7 mouse cellular contexts compared by ENCODE assay signal in genomic region chr3:84815461-84815860, GRCm38 (mm10). TPM values are rescaled to one million over a fixed set of nuclear protein-coding genes. Genes with fewer than 3 reads are reported as not detected.
DNase-seq lines count a peak whose midpoint lies in the region; ATAC-seq and TF ChIP-seq lines count a peak whose summit lies in the region.

No protein-coding gene starts in this region.

- intact Hi-C loops in gastrocnemius, postnatal 14 days (cut with DNase I; ENCODE audit: low total_unique reads): no loop called here

- peak overlapping the region; percentile 84 for H3K9ac ChIP-seq in intestine, embryonic 14.5 days (ENCODE audit: low read length)
- H3K9ac ChIP-seq in limb, embryonic 11.5 days (ENCODE audit: low read length): peak overlapping the region; percentile 85
- H3K9ac ChIP-seq in midbrain, embryonic 11.5 days (ENCODE audit: low read length): peak overlapping the region; percentile 90

- DNase-seq in adrenal gland, adult (ENCODE audit: inconsistent age in 2 of 2, low spot score in 1 of 2): peak; percentile 46 to 77
- DNase-seq in gastrocnemius, postnatal 14 days: peak; percentile 31
- peak; percentile 72 for DNase-seq in intestine, embryonic 14.5 days (ENCODE audit: low spot score)
- DNase-seq in limb, embryonic 11.5 days (ENCODE audit: low spot score): peak; percentile 50
- DNase-seq in midbrain, embryonic 11.5 days (ENCODE audit: low spot score, missing footprints): peak; percentile 91
- peak; percentile 56 to 58 for DNase-seq in spleen, adult 18-20 months

- no peaks in the 10 kb centered on the region for H3K9me3 ChIP-seq in intestine, embryonic 14.5 days (ENCODE audit: control insufficient read depth, low read length)
- H3K9me3 ChIP-seq in limb, embryonic 11.5 days (ENCODE audit: control insufficient read depth, low read length): no peaks in the 10 kb centered on the region
- H3K9me3 ChIP-seq in midbrain, embryonic 11.5 days (ENCODE audit: control insufficient read depth, low read length): no peaks in the 10 kb centered on the region

- WGBS in intestine, embryonic 14.5 days: under 1% methylated on average over 29 of the region's 29 CpGs
- under 1% methylated on average over 29 of the region's 29 CpGs for WGBS in limb, embryonic 11.5 days
- WGBS in midbrain, embryonic 11.5 days: under 1% methylated on average over 29 of the region's 29 CpGs

- peak overlapping the region; percentile 77 for H3K4me3 ChIP-seq in cortical plate, adult 2 months (ENCODE audit: insufficient read depth, low read length)
- H3K4me3 ChIP-seq in intestine, embryonic 14.5 days (ENCODE audit: low read depth, low read length): peak overlapping the region; percentile 90
- H3K4me3 ChIP-seq in limb, embryonic 11.5 days (ENCODE audit: low read depth, low read length): peak overlapping the region; percentile 97
- peak overlapping the region; percentile 71 for H3K4me3 ChIP-seq in midbrain, embryonic 11.5 days (ENCODE audit: low read depth, low read length)

- H3K36me3 ChIP-seq in intestine, embryonic 14.5 days (ENCODE audit: control insufficient read depth, insufficient read depth, low read length): 0 out of 2 replicates have a peak, but pooled peaks cover 3% of the 10 kb centered on the region
- H3K36me3 ChIP-seq in limb, embryonic 11.5 days (ENCODE audit: control insufficient read depth, insufficient read depth, low read length): no peaks in the 10 kb centered on the region
- no peaks in the 10 kb centered on the region for H3K36me3 ChIP-seq in midbrain, embryonic 11.5 days (ENCODE audit: control insufficient read depth, insufficient read depth, low read length)

- TF ChIP-seq CTCF in cortical plate, adult 2 months (IDR thresholded peaks at IDR 0.05; ENCODE audit: extremely low read depth, insufficient read depth, low read length): no peak

- H3K4me2 ChIP-seq in intestine, embryonic 14.5 days (ENCODE audit: low read length): peak overlapping the region; percentile 87
- peak overlapping the region; percentile 100 for H3K4me2 ChIP-seq in limb, embryonic 11.5 days (ENCODE audit: low read depth, severe bottlenecking)
- H3K4me2 ChIP-seq in midbrain, embryonic 11.5 days: peak overlapping the region; percentile 99

- no peak for ATAC-seq in intestine, embryonic 14.5 days (replicated peaks; ENCODE audit: low FRiP score, low TSS enrichment, low read depth)
- ATAC-seq in limb, embryonic 11.5 days (ENCODE audit: insufficient number of reproducible peaks, low FRiP score, low TSS enrichment, low read depth): no peak
- ATAC-seq in midbrain, embryonic 11.5 days (ENCODE audit: low FRiP score): 0 out of 2 replicates have a peak, but pooled peaks have one; percentile 1

- H3K4me1 ChIP-seq in cortical plate, adult 2 months (ENCODE audit: control insufficient read depth, insufficient read depth, low read length): no peaks in the 10 kb centered on the region; the same call in 1 of the 2 replicates
- H3K4me1 ChIP-seq in intestine, embryonic 14.5 days (replicated peaks; ENCODE audit: control insufficient read depth, insufficient read depth, low read length): peaks cover 19% of the 10 kb centered on the region
- H3K4me1 ChIP-seq in limb, embryonic 11.5 days (ENCODE audit: control insufficient read depth, insufficient read depth, low read length): peaks cover 12% of the 10 kb centered on the region; the same call in 1 of the 2 replicates
- peaks cover 17% of the 10 kb centered on the region for H3K4me1 ChIP-seq in midbrain, embryonic 11.5 days (ENCODE audit: control insufficient read depth, insufficient read depth, low read length)

- H3K27me3 ChIP-seq in intestine, embryonic 14.5 days (replicated peaks; ENCODE audit: control insufficient read depth, insufficient read depth, low read length): no peaks in the 10 kb centered on the region
- no peaks in the 10 kb centered on the region for H3K27me3 ChIP-seq in limb, embryonic 11.5 days (ENCODE audit: control insufficient read depth, insufficient read depth, low read length)
- H3K27me3 ChIP-seq in midbrain, embryonic 11.5 days (ENCODE audit: control insufficient read depth, insufficient read depth, low read length): no peaks in the 10 kb centered on the region

- no peak for TF ChIP-seq POLR2A in cortical plate, adult 2 months (IDR thresholded peaks at IDR 0.05; ENCODE audit: extremely low read depth, insufficient read depth, low read length)

- H3K27ac ChIP-seq in cortical plate, adult 2 months (ENCODE audit: insufficient read depth, low read length): no peak overlapping the region
- H3K27ac ChIP-seq in intestine, embryonic 14.5 days (ENCODE audit: low read depth): peak overlapping the region; percentile 96
- H3K27ac ChIP-seq in limb, embryonic 11.5 days (replicated peaks; ENCODE audit: low read depth, low read length): no peak overlapping the region
- peak overlapping the region; percentile 91; the same call in 1 of the 2 replicates for H3K27ac ChIP-seq in midbrain, embryonic 11.5 days (ENCODE audit: low read depth, low read length)

RNA-seq across cellular contexts. Expression of gene Fbxw7, which starts 0.4 kb away (rescaled TPM):
- polyA plus RNA-seq in cortical plate, adult 2 months (2012; rRNA removed): 167 and 180 TPM in 2 replicates
- 10 to 100 TPM; 20.2 to 35.4 TPM for total RNA-seq in gastrocnemius, postnatal 14 days (2021)
- 11.7 and 12.7 TPM in 2 replicates for polyA plus RNA-seq in intestine, embryonic 14.5 days (2014; fragmentation: Nextera tagmentation; extraction: Ambion mirVana)
- 8.5 and 9.5 TPM in 2 replicates for polyA plus RNA-seq in limb, embryonic 11.5 days (2014; fragmentation: Nextera tagmentation; extraction: Ambion mirVana)
- polyA plus RNA-seq in midbrain, embryonic 11.5 days (2014; fragmentation: Nextera tagmentation; extraction: Ambion mirVana): 15.5 and 18.4 TPM in 2 replicates

Comparison
In these comparisons a context has a peak if more than half of its experiments do, and no peak if none do; other contexts are left out.
1. DNase-seq: peak in every context shown above with its lines; median percentile 91 in midbrain, embryonic 11.5 days; 72 in intestine, embryonic 14.5 days; 62 in adrenal gland, adult; 57 in spleen, adult 18-20 months; 50 in limb, embryonic 11.5 days; 31 in gastrocnemius, postnatal 14 days.
2. H3K27ac ChIP-seq: peak in intestine, embryonic 14.5 days (single experiment) and midbrain, embryonic 11.5 days (single experiment); none in cortical plate, adult 2 months (single experiment) and limb, embryonic 11.5 days (single experiment).
3. Peak in every context shown above with its lines, with median percentiles within 50 percentile points of each other: H3K4me3 ChIP-seq, H3K4me2 ChIP-seq and H3K9ac ChIP-seq.